Mouse (Mus musculus): ENCODE results near the gene Rxra.

The Rxra gene

DNA sequence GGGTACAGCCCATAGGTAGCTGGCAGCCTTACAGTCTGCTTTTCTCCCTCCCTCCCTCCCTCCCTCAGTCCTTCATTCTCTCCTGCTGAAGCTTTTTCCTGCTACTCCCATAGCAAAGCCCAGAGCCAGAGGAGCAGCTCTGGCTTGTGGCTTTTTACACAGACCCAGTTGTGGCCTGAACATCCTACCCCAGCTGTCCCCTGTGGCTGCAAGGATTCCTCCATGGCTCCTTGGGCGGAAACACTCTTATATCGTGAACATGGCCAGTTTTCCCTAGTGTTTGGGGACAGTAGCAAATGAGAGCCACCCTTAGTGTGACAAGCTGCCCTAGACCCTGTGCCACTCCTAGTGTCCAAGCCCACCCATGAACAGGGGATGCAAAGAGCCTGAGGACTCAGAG lies 58.6 kb downstream of the Rxra start:
- no peak for DNase-seq (ENCODE audit: extremely low read depth, insufficient read length, low spot score)

- DNase-seq (ENCODE audit: extremely low read depth, insufficient read length, low spot score): no peak
Observed at GRCm38 (mm10) chr2:27736802-27737201, 60.6 kb downstream of the Rxra start.

DNA sequence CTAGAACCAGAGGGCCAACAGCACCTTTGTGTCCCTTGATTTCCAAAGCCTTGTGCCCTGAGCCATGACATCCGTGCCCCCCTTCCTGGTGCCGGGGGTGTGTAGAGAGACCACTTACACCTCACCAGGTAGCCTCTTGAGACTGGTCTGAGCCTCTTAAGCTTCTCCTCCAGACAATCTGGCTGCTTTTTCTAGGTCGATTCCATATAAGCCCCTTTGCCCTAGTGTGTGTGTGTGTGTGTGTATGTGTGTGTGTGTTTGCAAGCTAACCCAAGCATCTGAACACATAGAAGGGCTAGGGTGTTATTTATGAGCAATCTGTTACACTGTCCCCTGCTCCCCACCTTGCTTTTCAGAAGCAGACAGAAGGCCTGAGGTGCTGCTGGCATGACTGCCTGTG lies 62.2 kb downstream of the Rxra start:
- no peak for DNase-seq (ENCODE audit: extremely low read depth, insufficient read length, low spot score)

DNA sequence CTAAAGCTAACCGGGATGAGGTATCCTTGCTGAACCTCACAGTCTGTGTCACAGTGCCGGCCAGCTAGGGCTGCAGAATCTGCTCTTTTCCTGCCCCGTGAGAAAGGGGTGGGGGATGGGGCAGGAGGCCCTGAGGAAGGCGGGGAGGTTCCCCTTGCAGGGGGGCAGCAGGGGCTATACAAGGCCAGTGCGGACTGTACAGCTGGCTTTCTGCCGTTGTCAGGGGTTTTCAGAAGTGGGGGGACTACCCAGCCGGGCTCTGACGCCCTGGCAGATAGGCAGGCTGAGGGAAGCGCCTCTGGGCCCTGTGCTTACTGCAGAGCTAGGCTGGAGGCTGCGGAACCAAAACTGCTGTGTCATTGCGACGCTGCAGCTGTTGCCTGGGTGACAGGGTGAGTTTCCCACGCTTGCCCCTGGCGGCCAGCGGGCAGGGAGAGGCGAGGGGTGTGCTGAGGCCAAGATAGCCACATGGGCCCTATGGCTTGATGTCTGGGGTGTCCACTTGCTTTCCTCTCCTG lies 63.9 kb downstream of the Rxra start:
- DNase-seq (ENCODE audit: extremely low read depth, insufficient read length, low spot score): peak; percentile 89

DNA sequence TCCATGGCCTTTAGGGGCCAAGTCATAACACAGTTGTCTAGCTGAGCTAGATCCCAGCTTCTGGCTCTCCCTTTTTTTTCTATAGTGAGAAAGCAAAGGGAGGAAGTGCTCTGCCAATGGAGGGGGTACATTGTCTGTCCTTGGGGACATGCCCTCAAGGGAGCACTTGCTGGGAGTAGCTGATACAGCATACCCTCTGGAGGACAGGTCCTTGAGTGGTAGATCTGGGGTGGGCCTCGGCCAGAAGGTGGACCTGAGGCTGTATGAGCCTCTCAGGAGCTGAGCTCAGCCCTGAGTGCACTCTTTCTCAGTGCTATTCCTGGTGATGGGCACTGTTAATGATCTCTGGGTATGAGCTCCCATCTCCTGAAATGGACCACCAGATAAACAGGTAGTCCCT lies 66.9 kb downstream of the Rxra start:
- no peak for DNase-seq (ENCODE audit: extremely low read depth, insufficient read length, low spot score)

DNA sequence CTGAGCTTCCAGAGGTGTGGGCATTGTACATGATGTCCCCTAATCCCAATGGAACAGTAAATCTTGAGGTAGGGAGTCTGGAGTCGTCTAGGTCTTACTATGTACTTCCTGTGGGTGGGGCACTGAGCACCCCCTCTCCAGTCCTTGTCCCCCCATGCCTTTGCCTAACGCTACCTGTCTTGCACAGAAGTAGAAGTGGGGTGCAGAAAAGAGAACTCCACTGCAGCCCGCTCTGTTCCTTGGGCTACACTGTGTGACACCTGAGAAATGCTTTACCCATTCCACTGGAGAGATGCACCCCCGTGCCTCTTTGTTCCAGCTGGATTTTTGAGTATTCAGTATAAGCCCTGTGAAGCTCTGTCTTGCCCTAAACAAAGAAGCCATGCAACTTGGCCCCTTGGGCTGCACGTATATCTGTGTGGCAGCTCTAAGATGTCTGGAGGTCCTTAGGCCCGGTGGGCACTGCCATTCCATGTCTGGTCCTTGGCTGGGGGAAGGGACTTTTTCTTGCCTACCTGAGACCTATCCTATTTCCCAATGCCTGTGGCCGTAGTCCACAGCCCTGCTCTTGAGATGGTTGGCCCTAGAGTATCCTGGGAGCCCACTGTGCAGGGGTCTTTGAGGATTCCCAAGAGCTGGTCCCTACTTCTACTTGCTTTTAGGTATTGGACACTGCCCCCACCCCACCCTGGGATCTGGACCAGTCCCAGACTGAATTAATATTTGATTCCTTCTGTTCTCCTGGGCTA lies 67.8 kb downstream of the Rxra start:
- no peak for DNase-seq (ENCODE audit: extremely low read depth, insufficient read length, low spot score)

- no peak for DNase-seq (ENCODE audit: extremely low read depth, insufficient read length, low spot score)
Observed at GRCm38 (mm10) chr2:27744612-27745351, 68.5 kb downstream of the Rxra start.

DNA sequence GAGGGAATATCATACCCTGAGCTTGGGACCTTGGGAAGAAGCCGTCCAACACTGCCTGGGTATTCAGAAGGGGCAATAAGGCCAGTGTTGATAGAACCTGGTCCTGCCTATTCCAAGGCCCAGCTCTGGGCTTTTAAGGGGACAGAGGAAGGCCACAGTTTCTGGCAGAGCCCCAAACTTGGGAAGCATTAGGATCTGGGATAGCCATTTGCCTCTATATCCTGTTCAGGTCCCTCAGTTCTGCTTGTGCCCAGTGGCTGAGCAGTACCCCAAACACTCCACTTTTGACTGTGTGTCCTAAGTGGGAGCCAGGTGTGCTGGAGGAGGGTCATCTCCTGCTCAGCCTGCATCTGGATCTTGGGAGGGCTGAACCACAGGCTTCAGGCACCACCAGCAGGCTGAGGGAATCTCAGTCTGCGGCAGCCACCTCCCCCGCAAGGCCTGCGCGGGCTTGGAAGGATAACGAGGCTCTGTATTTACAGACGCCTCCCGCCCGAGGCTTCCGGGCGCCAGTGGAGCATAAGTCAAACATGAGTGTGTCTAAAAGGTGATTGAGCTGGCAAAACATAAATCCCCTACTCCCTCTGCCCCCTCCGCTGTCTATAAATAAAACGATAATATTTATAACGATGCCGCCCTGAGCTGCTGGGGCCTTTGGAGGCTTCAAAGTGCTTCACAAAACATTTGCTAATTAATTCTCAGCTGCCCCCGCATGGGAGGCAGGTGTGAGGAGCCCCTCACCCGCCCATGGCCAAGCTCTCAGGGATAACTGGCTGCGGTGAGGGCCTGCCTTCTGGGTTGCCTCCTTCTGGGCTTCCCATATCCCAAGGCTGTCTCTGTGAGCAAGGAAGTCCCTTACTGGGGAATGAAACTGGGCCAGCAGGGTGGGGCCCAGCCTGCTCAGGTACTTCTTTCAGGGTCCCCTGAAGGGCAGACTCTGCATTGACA lies 69.7 kb downstream of the Rxra start:
- no peak for DNase-seq (ENCODE audit: extremely low read depth, insufficient read length, low spot score)

DNA sequence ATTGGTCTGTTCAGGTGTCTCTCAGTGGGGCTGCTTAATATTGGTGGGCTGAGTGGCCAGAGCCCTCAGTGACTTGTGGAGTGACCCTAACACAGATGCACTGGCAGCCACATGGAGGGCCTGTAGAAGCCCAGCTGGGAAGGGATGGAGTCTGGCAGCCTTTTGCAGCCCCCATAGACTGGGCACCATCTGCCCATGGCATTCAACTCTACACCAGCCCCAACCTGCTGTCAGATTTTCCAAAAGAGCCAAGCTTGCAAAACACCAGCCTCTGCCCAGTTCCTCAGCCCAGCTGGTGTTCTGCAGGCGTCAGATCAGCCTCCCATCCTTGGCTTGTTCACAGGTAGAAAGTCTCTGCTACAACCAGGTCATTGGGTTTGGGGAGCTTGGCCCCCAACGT lies 70.6 kb downstream of the Rxra start:
- no peak for DNase-seq (ENCODE audit: extremely low read depth, insufficient read length, low spot score)

- no peak for DNase-seq (ENCODE audit: extremely low read depth, insufficient read length, low spot score)
Observed at GRCm38 (mm10) chr2:27748984-27749383, 72.7 kb downstream of the Rxra start.

DNA sequence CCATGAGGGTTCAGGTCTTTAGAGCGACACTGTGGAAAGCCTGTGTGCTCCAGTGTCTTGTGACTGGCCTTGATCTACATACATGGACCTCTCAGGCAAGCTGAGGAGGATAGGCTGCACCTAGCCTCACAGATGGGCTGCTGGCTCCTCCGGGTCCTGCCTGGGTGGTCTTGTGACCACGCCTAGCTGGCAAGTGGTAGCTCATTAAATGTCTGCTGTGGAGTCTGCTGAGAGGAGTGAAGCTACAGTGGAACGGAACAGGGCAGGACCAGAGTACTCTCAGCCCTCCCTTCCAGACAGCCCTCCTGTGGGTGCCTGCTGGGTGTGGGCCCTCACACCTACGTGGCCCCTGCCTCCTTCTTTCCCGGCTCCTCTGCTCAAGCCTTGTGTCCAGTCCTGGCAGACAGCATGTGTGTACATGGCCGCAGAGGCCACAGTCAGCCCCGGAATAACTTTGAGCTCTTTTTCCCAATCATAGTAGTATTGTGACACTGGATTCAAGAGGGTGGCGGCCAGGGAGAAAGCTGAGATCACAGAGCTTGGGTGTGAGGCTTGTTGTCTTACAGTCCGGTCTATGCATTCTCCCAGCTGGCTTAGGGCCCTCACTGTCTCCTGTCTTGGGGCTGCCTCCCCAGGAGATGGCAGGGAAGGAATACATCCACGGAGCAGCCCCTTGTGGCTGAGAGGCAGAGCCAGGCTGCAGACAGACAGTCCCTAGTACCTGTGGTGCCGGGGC lies 74.3 kb downstream of the Rxra start:
- DNase-seq (ENCODE audit: extremely low read depth, insufficient read length, low spot score): no peak

- no peak for DNase-seq (ENCODE audit: extremely low read depth, insufficient read length, low spot score)
Observed at GRCm38 (mm10) chr2:27751135-27751519, 74.9 kb downstream of the Rxra start.

- DNase-seq (ENCODE audit: extremely low read depth, insufficient read length, low spot score): no peak
Observed at GRCm38 (mm10) chr2:27751803-27752202, 75.6 kb downstream of the Rxra start.

DNA sequence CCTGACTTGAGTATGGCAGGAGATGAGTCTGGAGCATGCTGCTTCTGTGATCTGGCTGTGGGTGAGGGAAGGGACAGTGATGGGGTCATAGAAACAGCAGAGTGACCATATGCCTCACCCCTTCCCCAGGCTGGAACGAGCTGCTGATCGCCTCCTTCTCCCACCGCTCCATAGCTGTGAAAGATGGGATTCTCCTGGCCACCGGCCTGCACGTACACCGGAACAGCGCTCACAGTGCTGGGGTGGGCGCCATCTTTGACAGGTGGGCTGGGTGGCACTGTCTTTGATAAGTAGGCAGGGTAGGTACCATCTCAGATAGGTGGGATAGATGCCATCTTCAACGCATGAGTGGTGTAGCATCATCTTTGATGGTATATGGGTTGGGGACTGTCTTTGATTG lies 77.9 kb downstream of the Rxra start:
- DNase-seq (ENCODE audit: extremely low read depth, insufficient read length, low spot score): no peak

- no peak for DNase-seq (ENCODE audit: extremely low read depth, insufficient read length, low spot score)
Observed at GRCm38 (mm10) chr2:27755986-27756641, 79.9 kb downstream of the Rxra start.

GRCm38 (mm10) chr2:27758414-27759301 lies 82.4 kb downstream of the Rxra start:
- DNase-seq (ENCODE audit: extremely low read depth, insufficient read length, low spot score): peak; percentile 84

GRCm38 (mm10) chr2:27759431-27759830 lies 83.2 kb downstream of the Rxra start:
- DNase-seq (ENCODE audit: extremely low read depth, insufficient read length, low spot score): no peak

- no peak for DNase-seq (ENCODE audit: extremely low read depth, insufficient read length, low spot score)
Observed at GRCm38 (mm10) chr2:27761260-27761995, 85.2 kb downstream of the Rxra start.

Measured in 3134 (cell line).